Mouse (Mus musculus) T-helper 1 cell (primary cell): ENCODE results near the gene Tanc1.

Experiments
- in situ Hi-C: fragments of 300-600 bp; cut with MboI, MseI; formaldehyde crosslinking; loops from one replicate; pipeline ENCODE4 v1.15.1; 2025; ENCODE audit warnings: high pct_unique_total_duplicates

The Tanc1 gene

DNA sequence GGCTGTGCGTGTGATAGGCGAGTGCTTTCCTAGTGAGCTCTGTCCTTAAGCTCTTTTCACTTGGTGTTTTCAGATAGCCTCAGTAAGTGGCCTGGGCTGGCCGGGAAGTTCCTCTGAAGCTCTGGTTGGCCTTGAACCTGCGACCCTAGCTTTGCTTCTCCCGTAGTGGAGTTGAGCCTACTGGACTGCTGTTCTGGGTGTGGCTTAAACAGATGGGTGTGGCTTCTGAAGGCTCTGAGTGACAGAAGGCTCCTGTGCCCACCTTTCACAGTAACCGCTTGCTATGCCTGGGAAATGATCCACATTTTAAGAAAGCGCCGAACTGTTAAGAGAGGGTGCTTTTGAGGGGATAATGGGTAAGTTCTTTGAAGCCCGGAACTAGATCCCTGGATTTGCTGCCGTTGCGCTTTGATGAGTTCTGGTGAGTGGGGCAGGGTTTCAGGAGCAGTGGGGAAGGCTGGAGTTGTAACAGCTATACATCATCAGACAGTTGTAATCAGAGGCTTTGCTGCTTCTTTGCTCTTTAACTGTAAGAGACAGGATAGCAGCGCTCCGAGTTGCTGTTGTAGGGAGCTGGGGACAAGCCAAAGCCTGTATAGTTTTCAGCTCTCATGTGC is 144.4 kb downstream of the Tanc1 start:
- in situ Hi-C loops = no loop called here

DNA sequence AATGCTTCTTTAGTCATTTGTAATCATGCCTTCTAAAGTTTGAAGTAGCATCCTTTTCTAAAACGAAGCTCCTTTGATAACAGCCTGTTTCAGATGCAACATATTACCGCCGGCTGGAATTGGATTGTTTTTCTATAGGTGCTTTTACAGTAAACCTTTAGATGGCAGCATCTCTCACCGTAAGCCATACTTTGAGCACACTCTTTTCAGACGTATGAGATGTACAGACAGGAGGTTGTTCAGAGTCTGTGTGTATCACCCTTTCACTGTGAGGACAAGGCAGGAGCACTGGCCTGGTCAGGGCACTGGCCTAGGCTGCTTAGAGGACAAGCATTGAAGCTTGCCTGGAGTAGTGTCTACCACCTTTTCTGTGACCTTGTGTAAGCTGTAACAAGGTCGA is 145.2 kb downstream of the Tanc1 start:
- in situ Hi-C loops = no loop called here

DNA sequence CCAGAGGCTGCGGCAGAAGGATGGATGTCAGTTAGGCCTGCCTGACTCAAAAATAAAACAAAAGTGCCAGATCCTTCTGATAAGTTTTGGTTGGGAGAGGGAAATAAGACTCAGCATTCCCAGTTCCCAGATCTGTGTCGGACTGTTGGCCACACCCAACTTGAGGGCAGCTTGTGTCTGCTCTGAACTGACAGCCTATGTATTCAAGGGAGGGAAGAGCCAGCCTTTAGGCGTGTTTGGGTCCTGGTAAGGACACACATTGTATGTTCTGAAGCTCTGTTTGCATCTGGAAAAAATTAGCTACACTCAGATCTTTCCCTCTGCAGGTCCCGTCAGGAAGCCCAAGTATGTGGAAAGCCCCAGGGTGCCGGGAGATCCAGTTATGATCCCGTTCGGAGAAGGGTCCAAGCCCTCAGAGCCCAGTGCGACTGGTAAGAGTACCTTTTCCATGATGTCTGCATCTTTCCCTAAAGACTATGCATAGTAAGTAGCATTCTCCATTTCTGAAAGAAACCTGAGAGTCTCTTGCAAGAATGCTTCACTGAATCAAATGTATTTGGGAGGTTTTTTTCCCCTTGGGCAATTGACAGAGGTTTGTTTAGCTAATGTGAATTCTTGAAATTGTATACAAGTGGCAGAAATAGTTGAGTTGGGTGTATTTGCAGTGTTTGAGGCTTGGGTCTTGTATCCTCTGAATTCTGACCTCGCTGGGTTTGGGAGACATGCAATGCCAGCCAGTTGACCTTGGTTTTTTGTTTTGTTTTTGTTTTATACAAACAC is 146.5 kb downstream of the Tanc1 start:
- in situ Hi-C loops = no loop called here

GRCm38 (mm10) chr2:59760731-59761130 is 148.9 kb downstream of the Tanc1 start:
- in situ Hi-C loops = no loop called here

- in situ Hi-C loops = no loop called here
Observed at GRCm38 (mm10) chr2:59761183-59761582, 149.3 kb downstream of the Tanc1 start.

GRCm38 (mm10) chr2:59762277-59762676 is 150.4 kb downstream of the Tanc1 start:
- in situ Hi-C loops = no loop called here

- in situ Hi-C loops = no loop called here
Observed at GRCm38 (mm10) chr2:59765671-59766070, 153.8 kb downstream of the Tanc1 start.

GRCm38 (mm10) chr2:59767893-59768292 is 156.1 kb downstream of the Tanc1 start:
- in situ Hi-C loops = no loop called here

DNA sequence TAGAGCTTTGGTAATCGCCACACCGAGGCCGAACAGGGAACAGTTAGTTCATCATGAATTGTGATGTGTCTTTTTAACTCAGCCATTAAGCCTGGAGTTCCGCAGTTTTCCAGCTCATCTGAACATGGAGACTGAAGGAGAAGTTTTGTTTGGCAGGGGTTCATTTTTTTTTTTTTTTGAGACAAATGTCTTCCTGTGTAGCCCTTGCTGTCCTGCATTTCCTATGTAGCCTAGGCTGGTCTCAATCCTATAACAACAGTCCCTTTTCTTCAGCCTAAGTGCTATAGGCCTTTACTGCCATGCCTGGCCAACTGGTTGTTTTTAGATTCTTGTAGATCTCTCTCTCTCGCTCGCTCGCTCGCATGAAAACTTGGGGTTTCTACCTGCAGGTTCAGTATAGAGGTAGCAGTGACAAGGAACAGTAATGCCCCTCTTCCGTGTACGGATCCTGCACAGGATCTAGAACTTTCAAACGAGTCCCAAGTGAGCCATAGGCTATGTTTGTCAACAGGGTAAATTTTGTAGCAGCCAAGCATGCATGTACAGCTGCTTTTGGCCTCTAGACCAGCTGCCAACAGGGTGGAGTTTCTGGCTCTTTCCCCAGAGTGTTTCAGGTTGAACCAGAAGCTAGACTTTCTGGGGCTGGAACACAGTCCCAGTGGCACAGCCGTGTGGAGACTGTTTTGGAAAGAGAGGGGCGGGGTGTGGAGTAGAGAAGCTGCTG is 157.0 kb downstream of the Tanc1 start:
- in situ Hi-C loops = no loop called here

- in situ Hi-C loops = no loop called here
Observed at GRCm38 (mm10) chr2:59769385-59769735, 157.5 kb downstream of the Tanc1 start.

- in situ Hi-C loops = no loop called here
Observed at GRCm38 (mm10) chr2:59771708-59772107, 159.9 kb downstream of the Tanc1 start.

- in situ Hi-C loops = no loop called here
Observed at GRCm38 (mm10) chr2:59772261-59772683, 160.4 kb downstream of the Tanc1 start.

DNA sequence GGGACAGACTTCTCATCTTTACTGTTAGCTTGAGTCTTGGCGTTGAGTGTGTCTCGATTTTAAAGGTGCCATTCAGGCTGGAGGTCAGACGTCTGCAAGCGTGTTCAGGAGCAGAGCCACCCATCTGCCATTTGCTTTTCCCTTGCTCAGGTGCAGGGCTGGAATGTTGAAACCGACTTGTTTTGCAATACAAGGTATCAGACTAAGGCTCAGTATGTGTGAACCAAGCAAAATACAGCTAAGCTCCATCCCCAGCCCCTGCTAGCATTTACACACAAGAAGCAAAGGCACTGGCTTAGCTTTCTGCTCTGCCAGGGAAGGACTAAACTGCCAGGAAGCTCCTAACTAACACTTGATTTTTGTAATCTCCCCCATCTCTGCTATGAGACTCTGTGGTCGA is 162.5 kb downstream of the Tanc1 start:
- in situ Hi-C loops = no loop called here

GRCm38 (mm10) chr2:59775148-59775547 is 163.3 kb downstream of the Tanc1 start:
- in situ Hi-C loops = no loop called here

DNA sequence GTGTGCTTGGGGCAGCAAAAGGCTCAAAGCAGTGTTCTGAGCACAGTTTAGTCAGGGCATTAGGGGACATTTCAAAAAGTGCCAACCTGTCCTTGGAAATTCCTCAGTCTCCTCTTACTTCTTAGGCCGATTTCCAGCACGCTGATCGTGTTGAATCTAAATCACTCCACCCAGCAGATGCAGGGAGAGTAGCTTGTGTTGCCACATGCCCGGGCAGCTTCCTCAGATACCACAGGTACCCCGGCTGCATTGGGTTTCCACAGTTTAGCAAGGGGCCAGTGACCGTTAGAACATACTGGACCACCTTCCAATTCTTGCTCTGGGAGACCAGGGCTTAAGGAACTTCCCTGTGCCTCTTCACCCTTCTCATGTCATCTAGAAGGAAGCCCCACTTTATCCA is 164.0 kb downstream of the Tanc1 start:
- in situ Hi-C loops = no loop called here

- in situ Hi-C loops = no loop called here
Observed at GRCm38 (mm10) chr2:59779355-59779754, 167.5 kb downstream of the Tanc1 start.

- in situ Hi-C loops = no loop called here
Observed at GRCm38 (mm10) chr2:59780240-59780639, 168.4 kb downstream of the Tanc1 start.

- in situ Hi-C loops = no loop called here
Observed at GRCm38 (mm10) chr2:59783055-59783831, 171.4 kb downstream of the Tanc1 start.

- in situ Hi-C loops = no loop called here
Observed at GRCm38 (mm10) chr2:59783832-59784627, 172.2 kb downstream of the Tanc1 start.

GRCm38 (mm10) chr2:59784628-59784883 is 172.7 kb downstream of the Tanc1 start:
- in situ Hi-C loops = no loop called here

DNA sequence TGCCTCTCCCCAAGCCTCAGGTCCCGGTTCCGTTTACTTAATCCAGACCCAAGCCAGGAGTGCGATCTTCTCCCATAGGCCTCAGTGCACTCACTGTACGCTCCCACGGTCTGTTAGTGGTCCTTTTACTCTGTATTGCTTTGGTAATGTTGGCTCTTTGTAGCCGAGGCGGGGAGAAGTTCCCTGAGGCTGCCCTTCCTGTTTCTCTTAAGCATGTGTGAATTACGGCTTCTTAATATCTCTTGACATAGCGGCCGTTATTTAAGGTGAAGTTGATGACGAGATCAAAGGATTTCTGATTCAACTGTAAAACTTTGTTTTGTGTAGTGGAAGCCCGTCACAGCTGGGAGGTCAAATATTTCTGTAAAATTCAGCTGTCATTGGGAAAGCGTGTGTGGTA is 173.8 kb downstream of the Tanc1 start:
- in situ Hi-C loops = no loop called here
